Mouse (Mus musculus) thymus, postnatal 0 days (tissue): Measurements from ENCODE around the gene Gm9. TPM values are rescaled to one million over a fixed set of nuclear protein-coding genes. Genes with fewer than 3 reads are reported as not detected.
"Not testable (repeated sequence)": the region's sequence is repeated elsewhere in the genome, so short reads cannot be mapped to it uniquely, and the experiment has no call there.

Source experiments
- DNase-seq: peaks from one replicate; pipeline ENCODE4 v3.0.0-alpha.2; 2015; ENCODE audit warnings: low spot score
- polyA plus RNA-seq: library from polyadenylated mRNA; unstranded; fragments of >200 nt; fragmentation: Nextera tagmentation; extraction: Ambion mirVana; gene quantifications from 2 replicates; pipeline ENCODE4 v1.2.1, GENCODE M21; 2015

The Gm9 gene
- polyA plus RNA-seq, result not detected in 2 replicates

GRCm38 (mm10) chrX:37210941-37211340 lies at the start of gene Gm9:
Gene Gm9, minus strand, starts transcription at chrX:37211041.
- no peak for DNase-seq

- not testable (repeated sequence) for DNase-seq
Measured at GRCm38 (mm10) chrX:37249619-37250018, 38.8 kb upstream of the Gm9 start, which contains the start of gene Rhox3a. Gene Rhox3a, plus strand, starts transcription at chrX:37249919.

GRCm38 (mm10) chrX:37244676-37245075 lies 33.8 kb upstream of the Gm9 start, which contains the start of gene Rhox2a:
Gene Rhox2a, plus strand, starts transcription at chrX:37244976.
- not testable (repeated sequence) for DNase-seq

- DNase-seq, result not testable (repeated sequence)
Measured at GRCm38 (mm10) chrX:37222158-37222557, 11.3 kb upstream of the Gm9 start, which contains the start of gene Rhox1. Gene Rhox1, minus strand, starts transcription at chrX:37222258.

- DNase-seq, result no peak
Measured at GRCm38 (mm10) chrX:37198676-37199075, 12.2 kb downstream of the Gm9 start.

- no peak for DNase-seq
Measured at GRCm38 (mm10) chrX:37191744-37192379, 19.0 kb downstream of the Gm9 start.

GRCm38 (mm10) chrX:37191105-37191743 lies 19.6 kb downstream of the Gm9 start, which contains the start of the genes Ndufa1 and Rnf113a1:
Gene Ndufa1, minus strand, starts transcription at chrX:37191163.
Gene Rnf113a1, plus strand, starts transcription at chrX:37191245.
- peak; percentile 80 for DNase-seq

- DNase-seq, result no peak
Measured at GRCm38 (mm10) chrX:37190755-37191104, 20.1 kb downstream of the Gm9 start.

GRCm38 (mm10) chrX:37184401-37184800 lies 26.4 kb downstream of the Gm9 start:
- DNase-seq, result not testable (repeated sequence)

- DNase-seq, result no peak
Measured at GRCm38 (mm10) chrX:37168742-37169141, 42.1 kb downstream of the Gm9 start, which contains the start of gene Akap14. Gene Akap14, minus strand, starts transcription at chrX:37168842.

GRCm38 (mm10) chrX:37167085-37167484 lies 43.8 kb downstream of the Gm9 start:
- DNase-seq, result peak; percentile 42

GRCm38 (mm10) chrX:37163115-37163514 lies 47.7 kb downstream of the Gm9 start:
- DNase-seq, result no peak

- DNase-seq, result no peak
Measured at GRCm38 (mm10) chrX:37161169-37161568, 49.7 kb downstream of the Gm9 start.

Other genes starting within 250 kb of the Gm9 start
- 96.3 and 112 TPM in 2 replicates for gene Sept6, start 219.2 kb downstream of the Gm9 start, polyA plus RNA-seq
- 0.59 and 1.0 TPM in 2 replicates for gene Sowahd, start 162.2 kb downstream of the Gm9 start, polyA plus RNA-seq
- gene Rpl39, start 125.6 kb downstream of the Gm9 start, polyA plus RNA-seq, result 905 and 976 TPM in 2 replicates
- 21.7 and 25.0 TPM in 2 replicates for gene Upf3b, start 100.7 kb downstream of the Gm9 start, polyA plus RNA-seq
- 21.6 and 26.4 TPM in 2 replicates for gene Nkap, start 84.2 kb downstream of the Gm9 start, polyA plus RNA-seq
- 0.17 TPM in 1 of 2 replicates, not detected in the other for gene Akap14, start 42.2 kb downstream of the Gm9 start, polyA plus RNA-seq
- gene Ndufa1, start 19.9 kb downstream of the Gm9 start, polyA plus RNA-seq, result 690 and 722 TPM in 2 replicates
- gene Rnf113a1, start 19.8 kb downstream of the Gm9 start, polyA plus RNA-seq, result 16.7 and 17.5 TPM in 2 replicates
- gene Rhox1, start 11.2 kb upstream of the Gm9 start, polyA plus RNA-seq, result not detected in 2 replicates
- gene Rhox2a, start 33.9 kb upstream of the Gm9 start, polyA plus RNA-seq, result not detected in 2 replicates
- gene Rhox3a, start 38.9 kb upstream of the Gm9 start, polyA plus RNA-seq, result not detected in 2 replicates
- gene Rhox4a, start 54.3 kb upstream of the Gm9 start, polyA plus RNA-seq, result 0.10 TPM in 1 of 2 replicates, not detected in the other
- gene Rhox3a2, start 169.0 kb upstream of the Gm9 start, polyA plus RNA-seq, result not detected in 2 replicates
- 21.3 and 22.2 TPM in 2 replicates for gene Rhox4a2, start 179.8 kb upstream of the Gm9 start, polyA plus RNA-seq
- gene Rhox2b, start 201.0 kb upstream of the Gm9 start, polyA plus RNA-seq, result not detected in 2 replicates
- 6.4 and 8.1 TPM in 2 replicates for gene Rhox4b, start 221.5 kb upstream of the Gm9 start, polyA plus RNA-seq
- not detected in 2 replicates for gene Rhox2c, start 242.6 kb upstream of the Gm9 start, polyA plus RNA-seq
- not detected in 2 replicates for gene Rhox3c, start 247.5 kb upstream of the Gm9 start, polyA plus RNA-seq